Mouse (Mus musculus): ENCODE results near the gene Crlf3.

Gene Crlf3

DNA sequence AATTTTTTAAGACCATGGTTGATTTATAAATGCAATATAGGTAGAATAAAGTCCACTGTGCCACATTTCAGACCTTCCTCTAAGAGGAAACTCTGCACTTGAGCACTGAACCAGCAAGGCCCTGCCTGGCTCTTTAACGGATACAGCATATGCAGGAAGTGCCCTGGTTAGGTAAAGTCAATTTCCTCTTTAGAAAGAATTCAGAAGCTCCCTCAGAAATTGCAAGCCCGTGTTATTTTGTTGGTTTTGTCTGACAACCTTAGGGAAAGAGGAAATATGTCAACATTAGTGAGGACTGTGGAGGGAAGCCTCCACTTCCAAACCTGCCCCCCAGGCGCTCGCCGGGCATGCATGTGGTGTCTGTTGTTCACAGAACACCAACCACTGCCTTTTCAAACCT, 13.2 kb downstream of the Crlf3 start:
- 72% methylated on average over 5 of the region's 5 CpGs for WGBS

DNA sequence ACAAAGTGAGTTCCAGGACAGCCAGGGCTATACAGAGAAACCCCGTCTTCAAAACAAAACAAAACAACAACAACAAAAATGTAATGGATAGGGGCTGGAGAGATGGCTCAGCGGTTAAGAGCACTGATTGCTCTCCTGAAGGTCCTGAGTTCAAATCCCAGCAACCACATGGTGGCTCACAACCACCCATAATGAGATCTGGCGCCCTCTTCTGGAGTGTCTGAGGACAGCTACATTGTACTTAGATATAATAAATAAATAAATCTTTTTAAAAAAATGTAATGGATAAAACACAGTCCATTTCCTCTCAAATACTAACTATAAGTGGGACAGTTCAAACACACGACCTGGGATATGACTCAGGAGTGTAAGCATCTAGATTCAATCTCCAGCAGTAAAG, 14.4 kb downstream of the Crlf3 start:
- WGBS = 89% methylated on average over 4 of the region's 4 CpGs

DNA sequence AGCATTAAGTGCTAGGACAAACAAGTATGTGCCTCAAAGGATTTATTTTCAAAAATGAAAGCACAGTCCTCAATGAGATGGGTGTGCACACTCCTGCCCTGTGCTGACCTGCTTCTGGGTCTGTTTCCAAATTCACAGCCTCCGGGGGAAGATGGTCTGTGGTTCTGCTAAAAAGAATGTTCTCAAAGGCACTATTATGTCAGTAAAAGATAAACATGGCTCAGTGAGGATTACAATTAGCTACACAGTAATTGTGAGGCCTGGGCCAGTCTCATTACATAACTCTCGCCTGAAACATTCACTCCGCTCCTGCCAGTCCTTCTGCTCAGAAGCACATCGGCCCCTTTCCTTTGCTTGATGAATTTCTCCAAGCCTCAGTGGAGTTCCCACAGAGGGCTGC, 18.6 kb downstream of the Crlf3 start:
- 49% methylated on average over 4 of the region's 4 CpGs for WGBS

DNA sequence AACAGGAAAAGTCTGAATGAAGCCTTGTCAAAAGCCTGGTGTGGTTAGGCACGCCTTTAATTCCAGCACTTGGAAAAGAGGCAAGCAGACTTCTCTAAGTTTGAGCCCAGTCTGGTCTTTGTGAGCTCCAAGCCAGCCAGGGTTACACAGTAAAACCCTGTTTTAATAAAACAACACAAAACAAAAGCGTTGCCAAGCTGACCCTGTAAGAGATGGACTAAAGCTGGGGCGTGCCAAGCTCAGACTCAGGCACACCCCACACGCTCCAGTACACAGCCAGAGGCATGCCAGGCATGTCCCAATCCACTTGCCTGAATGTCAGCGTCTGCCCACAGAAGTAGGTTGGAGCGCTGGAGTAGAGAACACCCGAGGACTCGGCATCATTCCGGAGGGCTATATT, 24.6 kb downstream of the Crlf3 start:
- WGBS = 77% methylated on average over 9 of the region's 9 CpGs

DNA sequence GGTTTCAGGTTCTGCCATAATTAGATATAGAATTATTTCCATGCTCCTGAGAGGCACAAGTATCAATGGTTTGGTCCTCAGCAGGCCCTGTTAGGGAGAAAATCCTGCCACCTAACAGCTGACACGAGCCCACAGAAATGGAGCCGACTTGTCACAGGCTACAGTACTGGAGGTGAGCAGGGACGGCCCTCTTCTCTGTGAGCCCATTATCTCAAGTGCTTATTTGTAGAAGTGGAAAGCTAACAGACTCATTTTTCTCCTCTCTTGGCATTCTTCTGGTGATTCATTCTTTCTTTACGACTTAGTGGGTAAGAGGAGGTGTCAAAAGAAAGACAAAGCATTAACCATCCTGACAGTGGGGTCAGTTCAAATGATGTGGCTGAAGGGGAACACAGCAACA, 26.1 kb downstream of the Crlf3 start:
- 82% methylated on average over 4 of the region's 4 CpGs for WGBS

DNA sequence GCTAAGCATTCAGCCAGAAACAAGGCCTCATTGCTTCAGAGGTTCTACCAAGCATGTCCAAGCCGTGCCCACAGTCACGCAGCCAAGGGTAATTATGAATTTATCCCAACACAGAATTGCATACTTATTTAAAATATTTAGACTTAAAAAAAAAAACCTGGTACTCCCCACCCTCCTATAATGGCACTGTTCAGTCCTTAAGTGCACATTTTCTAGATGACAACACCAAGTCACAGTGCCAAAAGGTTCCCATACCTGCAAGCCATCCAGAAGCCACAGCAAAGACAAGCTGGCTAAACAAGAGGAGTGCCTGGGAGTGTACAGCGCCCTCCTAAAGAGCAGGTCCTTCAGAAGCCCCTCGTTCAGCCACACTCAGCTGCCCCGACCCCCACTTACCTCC, 27.6 kb downstream of the Crlf3 start:
- 93% methylated on average over 5 of the region's 5 CpGs for WGBS

DNA sequence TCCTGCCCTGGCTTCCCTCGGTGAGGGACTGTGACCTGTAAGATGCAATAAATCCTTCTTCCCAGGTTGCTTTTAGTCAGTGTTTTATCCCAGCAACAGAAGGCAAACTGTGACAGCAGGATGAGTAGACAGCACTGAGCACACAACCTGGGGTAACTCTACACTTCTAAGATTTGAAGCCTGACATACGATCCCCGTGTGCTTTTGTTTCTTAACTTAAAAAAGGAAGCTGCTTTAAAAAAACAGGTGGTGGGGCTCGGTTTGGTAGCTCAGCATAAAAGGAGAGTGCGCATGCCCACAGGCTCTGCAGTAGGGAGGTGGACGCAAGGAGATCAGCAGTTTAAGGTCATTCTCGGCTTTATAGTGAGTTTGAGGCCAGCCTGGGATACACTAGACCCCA, 28.3 kb downstream of the Crlf3 start:
- WGBS = 72% methylated on average over 7 of the region's 7 CpGs

DNA sequence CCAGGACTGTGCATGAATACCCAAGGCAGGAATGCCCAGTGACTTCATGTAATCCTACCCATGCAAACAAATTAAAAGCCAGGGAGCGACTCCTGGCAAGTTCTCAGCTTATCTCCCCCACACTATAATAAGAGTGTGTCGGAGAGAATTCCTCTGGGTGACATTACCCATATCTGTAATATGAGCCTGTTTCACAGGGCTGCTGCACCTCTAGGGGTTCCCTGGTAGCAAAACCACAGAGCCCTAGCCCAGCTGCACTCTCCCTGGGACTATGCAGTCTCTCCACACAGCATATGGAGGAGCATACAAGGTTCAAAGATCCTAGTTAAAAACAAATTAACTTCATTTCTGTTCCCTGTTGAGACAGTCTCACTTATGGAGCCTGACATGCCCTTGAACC, 30.7 kb downstream of the Crlf3 start:
- 84% methylated on average over 2 of the region's 2 CpGs for WGBS

DNA sequence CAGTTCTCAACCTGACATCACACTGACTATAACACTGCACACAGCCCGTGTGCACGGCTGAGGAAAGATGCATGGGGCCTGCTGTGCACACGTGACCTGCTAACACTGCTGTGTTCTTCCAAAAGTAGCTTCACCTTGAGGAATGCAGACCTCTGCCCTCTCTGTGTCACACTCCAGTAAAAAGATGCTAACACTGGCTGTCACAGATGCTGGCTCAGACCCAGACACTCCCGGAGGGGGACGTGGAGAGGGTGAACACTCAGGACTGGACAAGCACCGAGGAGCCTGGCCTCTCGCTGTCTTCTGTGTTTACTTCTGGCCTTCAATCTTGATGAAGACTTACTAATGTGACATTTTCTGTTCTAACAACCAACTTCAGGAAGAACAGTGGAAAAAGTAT, 33.9 kb downstream of the Crlf3 start:
- 75% methylated on average over 7 of the region's 7 CpGs for WGBS

DNA sequence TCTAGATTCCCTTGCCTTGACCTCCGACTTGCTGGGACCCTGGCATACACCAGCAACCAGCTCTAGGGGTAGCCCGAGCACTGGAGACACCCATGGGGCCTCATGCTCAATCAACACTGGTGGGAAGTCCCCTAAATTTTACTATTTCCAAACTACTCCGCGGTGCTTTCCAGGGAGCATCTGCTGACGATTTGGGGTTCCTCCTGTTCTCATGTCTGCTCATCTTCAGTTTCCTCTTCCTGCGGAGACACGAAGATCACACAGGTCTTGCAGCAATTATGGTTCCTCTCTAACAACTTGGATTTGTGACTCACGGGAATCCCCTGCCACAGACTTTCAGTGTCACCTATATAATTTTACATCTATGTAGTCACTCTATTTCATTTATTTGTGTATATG, 37.4 kb downstream of the Crlf3 start:
- 90% methylated on average over 8 of the region's 8 CpGs for WGBS

DNA sequence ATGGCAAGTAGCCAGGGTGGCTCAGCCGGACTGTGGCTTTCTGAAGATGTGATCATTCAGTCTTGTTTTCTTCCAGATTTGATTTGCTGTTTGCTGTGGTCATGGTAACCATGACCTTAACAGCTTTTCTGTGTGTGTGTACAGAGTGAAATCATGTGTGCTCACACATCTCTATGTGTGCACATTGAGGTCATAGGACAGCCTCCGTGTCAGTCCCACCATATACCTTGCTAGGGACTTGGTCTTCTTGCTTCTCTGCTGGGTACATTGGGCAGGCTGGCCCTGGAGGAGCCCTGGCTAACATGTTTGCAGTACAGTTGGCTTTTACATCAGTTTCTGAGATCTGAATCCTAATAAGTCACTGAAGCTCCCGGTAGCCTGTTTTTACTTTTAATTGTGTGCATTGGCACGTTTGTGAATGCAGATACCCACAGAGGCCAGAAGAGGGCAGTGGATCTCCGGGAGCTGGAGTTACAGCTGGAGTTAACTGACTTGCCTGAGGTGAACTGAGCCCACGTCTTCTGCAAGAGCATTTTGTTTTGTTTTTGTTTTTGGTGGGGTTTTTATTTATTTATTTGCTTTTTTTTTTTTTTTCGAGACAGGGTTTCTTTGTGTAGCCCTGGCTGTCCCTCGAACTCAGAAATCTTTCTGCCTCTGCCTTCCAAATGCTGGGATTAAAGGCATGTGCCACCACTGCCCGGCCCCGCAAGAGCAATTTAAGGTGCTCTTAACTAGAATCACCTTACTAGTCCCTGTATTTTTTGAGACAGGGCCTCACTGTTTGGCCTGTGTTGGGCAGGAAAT, 38.0 kb downstream of the Crlf3 start:
- WGBS = 52% methylated on average over 10 of the region's 10 CpGs

DNA sequence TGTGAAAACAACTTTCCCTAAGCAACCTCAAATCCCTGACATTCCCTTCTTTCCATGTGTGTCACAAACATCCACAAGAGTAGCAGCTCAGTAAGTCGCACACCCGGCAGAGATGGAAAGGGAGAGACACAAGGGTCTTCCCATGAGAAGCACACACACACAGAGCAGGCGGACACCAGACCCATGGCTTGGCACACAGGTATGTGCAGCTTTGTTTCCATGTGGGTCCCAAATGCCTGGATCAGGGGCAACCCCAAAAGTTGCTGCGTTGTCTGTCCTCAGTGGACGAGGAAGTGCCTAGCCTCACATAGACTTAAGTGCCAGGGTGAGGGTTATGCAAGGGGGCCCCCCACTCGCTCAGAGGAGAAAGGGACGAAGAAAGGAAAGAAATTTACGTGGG, 43.3 kb downstream of the Crlf3 start:
- WGBS = 78% methylated on average over 8 of the region's 8 CpGs

DNA sequence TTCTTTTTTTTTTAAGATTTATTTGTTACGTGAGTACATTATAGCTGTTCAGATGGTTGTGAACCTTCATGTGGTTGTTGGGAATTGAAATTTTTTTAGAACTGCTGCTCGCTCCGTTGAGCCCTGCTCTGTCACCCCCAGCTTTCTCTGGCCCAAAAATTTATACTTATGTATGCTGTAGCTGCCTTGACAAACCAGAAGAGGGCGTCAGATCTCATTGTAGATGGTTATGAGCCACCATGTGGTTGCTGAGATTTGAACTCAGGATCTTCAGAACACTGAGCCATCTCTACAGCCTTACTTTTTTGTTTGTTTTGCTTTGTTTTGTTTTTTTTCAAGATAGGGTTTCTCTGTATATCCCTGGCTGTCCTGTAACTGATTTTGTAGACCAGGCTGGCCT, 59.5 kb downstream of the Crlf3 start:
- 89% methylated on average over 4 of the region's 4 CpGs for WGBS

DNA sequence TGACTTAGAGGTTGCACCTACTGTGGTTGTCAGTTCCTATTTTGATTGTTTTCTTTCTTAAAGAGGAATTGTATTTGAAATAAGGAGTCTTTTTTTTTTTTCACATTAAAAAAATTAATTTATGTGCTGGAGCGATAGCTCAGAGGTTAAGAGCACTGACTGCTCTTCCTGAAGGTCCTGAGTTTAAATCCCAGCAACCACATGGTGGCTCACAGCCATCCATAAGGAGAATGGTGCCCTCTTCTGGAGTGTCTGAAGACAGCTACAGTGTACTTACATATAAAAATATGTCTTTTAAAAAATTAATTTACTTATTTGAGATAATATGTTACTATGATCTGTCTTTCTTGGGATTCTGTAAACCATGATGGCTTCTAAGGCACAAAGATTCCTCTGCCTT, 61.0 kb downstream of the Crlf3 start:
- WGBS = 94% methylated on average over 1 of the region's 1 CpGs

DNA sequence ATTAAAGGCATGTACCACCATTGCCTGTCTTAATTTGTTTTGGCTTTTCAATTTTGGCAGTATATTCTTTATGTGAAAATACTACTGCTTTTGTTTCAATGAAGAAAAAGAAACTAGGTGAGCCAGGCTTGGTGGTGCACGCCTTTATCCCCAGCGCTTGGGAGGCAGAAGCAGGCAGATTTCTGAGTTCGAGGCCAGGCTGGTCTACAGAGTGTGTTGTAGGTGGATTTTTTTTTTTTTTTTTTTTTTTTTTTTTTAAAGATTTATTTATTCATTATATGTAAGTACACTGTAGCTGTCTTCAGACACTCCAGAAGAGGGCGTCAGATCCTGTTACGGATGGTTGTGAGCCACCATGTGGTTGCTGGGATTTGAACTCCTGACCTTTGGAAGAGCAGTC, 64.3 kb downstream of the Crlf3 start:
- 92% methylated on average over 4 of the region's 5 CpGs for WGBS
